Mouse (Mus musculus): Measurements from ENCODE around the gene Syt9. TPM values are rescaled to one million over a fixed set of nuclear protein-coding genes. Genes with fewer than 3 reads are reported as not detected.

Syt9 gene
- polyA plus RNA-seq, 1 experiment: 39.6 TPM

DNA sequence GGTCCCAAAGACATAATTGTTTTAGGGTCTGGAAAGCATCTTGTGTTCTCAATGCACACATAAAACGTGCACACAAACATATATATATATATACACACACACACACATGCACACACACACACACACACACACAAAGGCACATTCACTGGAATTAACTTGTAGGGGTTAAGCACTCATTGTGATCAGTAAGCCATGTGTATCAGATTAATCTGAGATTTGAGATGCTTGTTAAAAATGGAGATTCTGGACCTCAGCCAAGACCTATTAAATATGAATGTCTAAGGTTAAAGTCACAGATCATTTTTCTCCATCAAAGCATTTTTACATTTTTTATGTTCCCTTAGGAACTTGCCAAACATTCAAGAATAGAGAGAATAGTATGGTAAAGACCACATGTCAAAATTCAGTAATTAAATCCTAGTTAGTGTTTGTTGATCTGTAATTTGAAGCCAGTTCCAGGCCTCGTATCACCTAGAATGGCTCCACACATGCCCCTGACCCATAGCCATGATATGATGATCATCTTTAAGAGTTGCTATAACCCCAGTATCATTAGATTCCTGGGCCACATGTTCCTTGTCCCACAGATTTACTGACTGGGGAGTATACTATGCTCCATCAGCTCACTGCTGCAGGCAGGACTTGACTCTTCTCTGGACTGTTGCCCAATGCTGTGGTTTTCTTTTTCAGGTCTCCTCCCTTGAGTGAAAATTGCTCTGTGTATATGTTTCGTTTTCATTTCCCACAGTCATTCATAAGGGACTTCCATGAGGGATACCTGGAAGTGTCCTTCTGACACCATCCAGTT lies 46.7 kb downstream of the Syt9 start:
- TF ChIP-seq POLR2A (IDR thresholded peaks at IDR 0.05; ENCODE audit: borderline replicate concordance, insufficient read depth, low read length) (no peak), CTCF (IDR thresholded peaks at IDR 0.05; ENCODE audit: borderline replicate concordance, insufficient read depth, low read depth, low read length) (no peak)
- no peak overlapping the region for H3K4me3 ChIP-seq (replicated peaks; ENCODE audit: insufficient read depth, low read depth, low read length)
- H3K27ac ChIP-seq (ENCODE audit: insufficient read depth, low read length): no peak overlapping the region
- WGBS: 65% methylated on average over 3 of the region's 3 CpGs
- H3K27me3 ChIP-seq (ENCODE audit: control insufficient read depth, insufficient read depth, low read length): no peaks in the 10 kb centered on the region
- peaks cover 26% of the 10 kb centered on the region for H3K4me1 ChIP-seq (ENCODE audit: control insufficient read depth, insufficient read depth, low read length)
- no peak for DNase-seq

DNA sequence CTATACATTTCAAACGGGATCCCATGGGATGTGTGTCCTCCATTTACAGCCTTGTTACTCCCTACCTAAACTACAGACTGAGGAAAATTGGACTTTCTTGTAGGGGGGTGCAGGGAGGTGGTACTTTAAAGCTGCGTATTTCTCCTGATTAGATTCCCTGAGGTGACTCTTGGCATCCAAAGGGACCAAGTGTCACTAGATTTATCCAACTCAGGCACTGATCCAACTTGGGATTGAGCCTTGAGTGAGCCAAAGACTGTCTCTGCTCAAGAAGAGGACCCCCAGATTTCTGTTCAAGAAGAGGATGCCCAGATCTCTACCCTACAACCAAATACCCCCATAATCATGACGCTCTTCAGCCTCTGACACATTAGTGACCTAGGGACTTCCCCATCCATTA lies 66.9 kb downstream of the Syt9 start:
- Histone ChIP-seq H3K27ac (ENCODE audit: insufficient read depth, low read length) (no peak overlapping the region), H3K27me3 (ENCODE audit: control insufficient read depth, insufficient read depth, low read length) (no peaks in the 10 kb centered on the region), H3K4me3 (replicated peaks; ENCODE audit: insufficient read depth, low read depth, low read length) (no peak overlapping the region), H3K4me1 (ENCODE audit: control insufficient read depth, insufficient read depth, low read length) (peaks cover 3% of the 10 kb centered on the region; the same call in 1 of the 2 replicates)
- no peak for TF ChIP-seq CTCF (IDR thresholded peaks at IDR 0.05; ENCODE audit: borderline replicate concordance, insufficient read depth, low read depth, low read length)
- DNase-seq: no peak
- 67% methylated on average over 3 of the region's 3 CpGs for WGBS

DNA sequence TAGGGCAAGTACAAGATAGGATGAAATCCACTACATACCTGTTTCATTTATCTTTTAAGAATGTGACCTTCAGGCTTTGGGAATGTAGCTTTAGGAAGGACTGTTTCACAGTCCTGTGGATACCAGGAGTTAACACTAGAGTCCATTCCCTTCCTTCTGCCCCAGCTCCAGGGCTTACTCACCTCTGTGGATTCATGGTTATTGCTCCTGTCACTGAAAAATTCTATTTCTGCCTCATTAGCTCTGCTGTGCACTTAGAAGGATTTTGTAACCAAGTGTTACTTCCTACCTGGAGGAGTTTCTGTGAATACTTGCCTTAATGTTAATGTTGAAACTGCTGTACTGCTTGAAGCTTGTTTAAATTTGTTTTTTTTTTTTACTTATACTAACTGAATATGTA lies 74.1 kb downstream of the Syt9 start:
- TF ChIP-seq CTCF (IDR thresholded peaks at IDR 0.05; ENCODE audit: borderline replicate concordance, insufficient read depth, low read depth, low read length): no peak
- TF ChIP-seq POLR2A (IDR thresholded peaks at IDR 0.05; ENCODE audit: borderline replicate concordance, insufficient read depth, low read length): no peak
- Histone ChIP-seq H3K27me3 (ENCODE audit: control insufficient read depth, insufficient read depth, low read length) (no peaks in the 10 kb centered on the region), H3K4me1 (ENCODE audit: control insufficient read depth, insufficient read depth, low read length) (peaks cover 3% of the 10 kb centered on the region), H3K27ac (ENCODE audit: insufficient read depth, low read length) (no peak overlapping the region), H3K4me3 (replicated peaks; ENCODE audit: insufficient read depth, low read depth, low read length) (no peak overlapping the region)
- no peak for DNase-seq

DNA sequence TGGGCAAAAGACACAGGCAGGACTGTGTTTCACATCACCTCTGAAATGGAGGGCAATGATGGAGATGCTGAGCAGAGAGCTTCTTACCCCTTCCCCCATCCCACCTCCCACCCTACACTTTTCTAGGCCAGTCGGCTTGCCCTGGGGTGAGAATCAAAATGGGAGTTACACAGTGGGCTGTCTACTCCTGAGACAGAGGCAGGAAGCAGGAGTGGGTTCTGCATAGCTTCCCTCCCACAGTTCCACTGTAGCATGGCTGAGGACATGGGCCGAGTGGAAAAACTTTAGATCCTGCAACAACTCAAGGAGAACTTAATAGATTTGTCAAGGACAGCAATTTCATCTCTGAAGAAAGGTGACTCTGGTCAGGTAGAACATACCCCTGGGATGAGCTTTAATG lies 84.1 kb downstream of the Syt9 start:
- Histone ChIP-seq H3K27me3 (ENCODE audit: control insufficient read depth, insufficient read depth, low read length) (no peaks in the 10 kb centered on the region), H3K27ac (ENCODE audit: insufficient read depth, low read length) (peak overlapping the region; percentile 52), H3K4me1 (ENCODE audit: control insufficient read depth, insufficient read depth, low read length) (peaks cover 18% of the 10 kb centered on the region), H3K4me3 (replicated peaks; ENCODE audit: insufficient read depth, low read depth, low read length) (no peak overlapping the region)
- TF ChIP-seq CTCF (IDR thresholded peaks at IDR 0.05; ENCODE audit: borderline replicate concordance, insufficient read depth, low read depth, low read length) (no peak), POLR2A (IDR thresholded peaks at IDR 0.05; ENCODE audit: borderline replicate concordance, insufficient read depth, low read length) (no peak)
- DNase-seq: peak in 1 of 2 experiments; percentile 47
- 40% methylated on average over 2 of the region's 2 CpGs for WGBS

DNA sequence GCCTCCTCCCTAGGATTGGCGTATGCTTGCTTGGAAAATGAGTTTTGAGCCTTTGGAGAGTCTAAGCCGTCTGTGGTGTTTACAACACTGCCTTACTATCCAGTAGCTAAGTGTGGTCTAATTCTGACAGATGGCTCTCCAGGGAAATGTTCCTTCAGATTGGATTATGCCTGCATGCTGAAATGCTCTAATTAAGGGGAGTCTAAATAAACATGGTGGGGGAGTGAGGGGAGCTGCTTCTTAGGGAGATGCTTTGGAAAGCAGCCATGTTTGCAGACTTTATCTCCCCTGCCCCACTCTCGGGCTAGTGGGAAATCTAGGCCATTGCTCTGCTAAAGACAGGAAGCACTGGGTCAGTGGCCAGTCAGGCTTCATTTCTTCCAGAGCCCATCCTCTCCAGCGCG lies 84.6 kb downstream of the Syt9 start:
- H3K4me3 ChIP-seq (replicated peaks; ENCODE audit: insufficient read depth, low read depth, low read length): no peak overlapping the region
- H3K27ac ChIP-seq (ENCODE audit: insufficient read depth, low read length): peak overlapping the region; percentile 52
- TF ChIP-seq POLR2A (IDR thresholded peaks at IDR 0.05; ENCODE audit: borderline replicate concordance, insufficient read depth, low read length): no peak
- TF ChIP-seq CTCF (IDR thresholded peaks at IDR 0.05; ENCODE audit: borderline replicate concordance, insufficient read depth, low read depth, low read length): no peak
- H3K4me1 ChIP-seq (ENCODE audit: control insufficient read depth, insufficient read depth, low read length): peaks cover 18% of the 10 kb centered on the region
- peak; percentile 50 to 74 for DNase-seq
- no peaks in the 10 kb centered on the region for H3K27me3 ChIP-seq (ENCODE audit: control insufficient read depth, insufficient read depth, low read length)
- 7% methylated on average over 5 of the region's 5 CpGs for WGBS

DNA sequence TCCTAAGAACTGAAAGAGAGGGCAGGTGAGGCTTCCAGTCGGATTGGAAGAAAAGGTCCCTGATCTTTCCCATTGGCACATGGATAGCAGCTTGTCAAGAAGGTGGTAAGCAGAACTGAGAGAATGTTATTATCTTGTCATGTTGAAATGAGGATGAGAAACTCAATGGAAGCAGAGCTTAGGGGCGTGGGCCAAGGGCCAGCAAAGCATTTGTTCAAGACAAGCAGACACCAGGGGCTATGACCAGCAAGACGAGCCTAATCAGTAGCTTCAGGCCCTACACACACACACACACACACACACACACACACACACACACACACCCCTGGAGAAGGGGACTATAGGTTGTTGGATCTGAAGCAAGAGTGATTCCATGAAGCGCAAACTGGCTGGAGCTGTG lies 90.6 kb downstream of the Syt9 start:
- H3K27ac ChIP-seq (ENCODE audit: insufficient read depth, low read length): peak overlapping the region; percentile 89
- WGBS: 65% methylated on average over 4 of the region's 4 CpGs
- peaks cover 26% of the 10 kb centered on the region for H3K4me1 ChIP-seq (ENCODE audit: control insufficient read depth, insufficient read depth, low read length)
- TF ChIP-seq CTCF (IDR thresholded peaks at IDR 0.05; ENCODE audit: borderline replicate concordance, insufficient read depth, low read depth, low read length) (no peak), POLR2A (IDR thresholded peaks at IDR 0.05; ENCODE audit: borderline replicate concordance, insufficient read depth, low read length) (no peak)
- no peaks in the 10 kb centered on the region for H3K27me3 ChIP-seq (ENCODE audit: control insufficient read depth, insufficient read depth, low read length)
- no peak overlapping the region for H3K4me3 ChIP-seq (replicated peaks; ENCODE audit: insufficient read depth, low read depth, low read length)
- peak; percentile 29 to 36 for DNase-seq

DNA sequence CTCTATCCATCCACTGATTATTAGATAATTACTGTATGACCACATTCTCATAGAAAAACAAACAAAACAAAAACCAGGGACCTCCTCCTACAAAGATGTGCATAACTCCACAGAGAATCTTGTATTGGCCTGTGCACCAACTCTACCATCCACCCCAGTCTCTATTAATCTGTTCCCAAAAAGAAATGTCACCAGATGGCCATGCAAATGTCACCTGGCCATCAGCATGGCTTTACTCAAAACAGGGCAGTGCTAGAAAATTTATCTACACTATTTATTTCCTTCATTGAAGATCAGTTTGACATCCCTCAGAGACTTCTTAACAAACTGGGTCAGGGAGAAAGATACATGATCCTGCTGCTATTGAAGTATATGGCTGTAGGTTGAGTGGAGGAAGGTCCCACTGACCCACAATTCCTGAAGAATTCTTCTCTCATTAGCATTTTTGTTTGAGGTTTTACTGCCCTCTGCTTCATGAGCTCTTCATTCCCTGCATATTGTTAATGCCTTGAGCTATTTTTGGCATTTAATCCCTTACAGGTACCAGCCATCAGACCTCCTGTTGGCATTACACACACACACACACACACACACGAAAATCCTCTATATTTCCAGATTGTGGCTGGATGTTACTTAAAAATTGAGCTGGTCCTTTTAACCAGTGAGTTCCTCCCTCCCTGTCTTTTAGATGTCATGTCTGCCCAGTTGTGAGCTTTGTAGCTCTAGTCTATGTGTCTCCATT lies 91.3 kb downstream of the Syt9 start:
- 9% methylated on average over 1 of the region's 1 CpGs for WGBS
- no peaks in the 10 kb centered on the region for H3K27me3 ChIP-seq (ENCODE audit: control insufficient read depth, insufficient read depth, low read length)
- H3K4me3 ChIP-seq (replicated peaks; ENCODE audit: insufficient read depth, low read depth, low read length): no peak overlapping the region
- H3K27ac ChIP-seq (ENCODE audit: insufficient read depth, low read length): peak overlapping the region; percentile 89; the same call in 1 of the 2 replicates
- TF ChIP-seq POLR2A (IDR thresholded peaks at IDR 0.05; ENCODE audit: borderline replicate concordance, insufficient read depth, low read length) (no peak), CTCF (IDR thresholded peaks at IDR 0.05; ENCODE audit: borderline replicate concordance, insufficient read depth, low read depth, low read length) (no peak)
- peaks cover 26% of the 10 kb centered on the region for H3K4me1 ChIP-seq (ENCODE audit: control insufficient read depth, insufficient read depth, low read length)
- DNase-seq: peak; percentile 68 to 90

DNA sequence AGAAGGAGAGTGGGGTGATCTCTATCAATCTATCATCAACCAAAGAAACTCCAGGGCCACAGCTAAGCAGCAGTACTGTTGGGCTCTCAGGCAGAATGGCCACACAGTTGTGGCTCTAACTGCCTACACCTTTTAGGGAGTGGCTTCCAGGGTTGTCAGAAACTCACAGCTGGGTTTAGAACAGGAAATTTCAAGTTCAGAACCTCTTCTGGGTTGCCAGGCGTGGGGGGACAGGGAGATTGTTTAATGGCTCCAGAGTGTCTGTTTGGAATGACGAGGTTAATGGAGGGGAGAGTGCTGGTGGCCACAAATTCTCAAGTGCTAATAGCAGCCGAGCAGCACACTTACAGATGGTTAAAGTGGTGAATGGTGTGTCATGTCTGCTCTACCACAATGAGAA lies 92.4 kb downstream of the Syt9 start:
- H3K27me3 ChIP-seq (ENCODE audit: control insufficient read depth, insufficient read depth, low read length): no peaks in the 10 kb centered on the region
- no peak for DNase-seq
- no peak overlapping the region for H3K4me3 ChIP-seq (replicated peaks; ENCODE audit: insufficient read depth, low read depth, low read length)
- peak overlapping the region; percentile 93 for H3K27ac ChIP-seq (ENCODE audit: insufficient read depth, low read length)
- TF ChIP-seq CTCF (IDR thresholded peaks at IDR 0.05; ENCODE audit: borderline replicate concordance, insufficient read depth, low read depth, low read length) (no peak), POLR2A (IDR thresholded peaks at IDR 0.05; ENCODE audit: borderline replicate concordance, insufficient read depth, low read length) (no peak)
- WGBS: 80% methylated on average over 3 of the region's 3 CpGs
- peaks cover 26% of the 10 kb centered on the region for H3K4me1 ChIP-seq (ENCODE audit: control insufficient read depth, insufficient read depth, low read length)

Data from cerebellum, adult 2 months (tissue).